Mouse (Mus musculus) heart, postnatal 10 days (tissue): ENCODE measurements at regions not wholly inside any gene's neighbourhood (a gene's known extent, or its start where the extent isn't known, plus 50 kb on each side); places are given as distances from the start of the nearest gene placed in this dataset.

Source experiments
- DNase-seq, 2 experiments: peaks; one replicate each; pipeline ENCODE4 v3.0.0; 2021
- intact Hi-C: fragments of 180-260 bp; cut with DNase I; formaldehyde crosslinking; loops from one replicate; pipeline ENCODE4 v1.15.1; 2025

- DNase-seq = peak in 1 of 2 experiments; percentile 54
- intact Hi-C loops = no loop called here
These were observed 70.9 kb upstream of the Slc25a33 start for GRCm38 (mm10) chr4:149844971-149845370.

- intact Hi-C loops = no loop called here
- no peak for DNase-seq
These were observed 69.7 kb upstream of the Slc25a33 start for GRCm38 (mm10) chr4:149843736-149844135.

GRCm38 (mm10) chr4:149842906-149843305 is 68.8 kb upstream of the Slc25a33 start:
- intact Hi-C loops = no loop called here
- DNase-seq = no peak

- peak; percentile 56 to 75 for DNase-seq
- intact Hi-C loops = no loop called here
These were observed 67.8 kb upstream of the Slc25a33 start for GRCm38 (mm10) chr4:149841856-149842255.

GRCm38 (mm10) chr4:149840511-149841292 is 66.6 kb upstream of the Slc25a33 start:
- DNase-seq = peak; percentile 87 to 88
- intact Hi-C loops = no loop called here

GRCm38 (mm10) chr4:149838682-149839081 is 64.6 kb upstream of the Slc25a33 start:
- DNase-seq = peak; percentile 64 to 74
- intact Hi-C loops = loop anchor here (1.0 to 2.0 kb wide), 2 partner anchors 32 to 120 kb away; no protein-coding TSS in a partner anchor

- DNase-seq = no peak
- intact Hi-C loops = no loop called here
These were observed 60.6 kb upstream of the Slc25a33 start for GRCm38 (mm10) chr4:149834646-149835156.

- DNase-seq = no peak
These were observed 58.5 kb upstream of the Slc25a33 start for GRCm38 (mm10) chr4:149832446-149833101.

GRCm38 (mm10) chr4:149830551-149831192 is 56.6 kb upstream of the Slc25a33 start:
- peak; percentile 84 to 91 for DNase-seq
- intact Hi-C loops = no loop called here

More at GRCm38 (mm10) chr4:149832446-149833101, 58.5 kb upstream of the Slc25a33 start:
- intact Hi-C loops = no loop called here

- DNase-seq = no peak
- intact Hi-C loops = no loop called here
These were observed 55.9 kb upstream of the Slc25a33 start for GRCm38 (mm10) chr4:149829964-149830363.

- intact Hi-C loops = no loop called here
- DNase-seq = no peak
These were observed 53.7 kb upstream of the Slc25a33 start for GRCm38 (mm10) chr4:149827784-149828183.
